Mouse (Mus musculus) mouse embryonic stem cell (cell line): ENCODE results near the gene Selplg.

Experiments
- in situ Hi-C, 2 experiments: fragments of 300-500 bp; cut with MboI; formaldehyde crosslinking; loops; 1 replicate in 1 of 2; 3 replicates in 1 of 2; pipeline ENCODE4 v1.14.3; 2019 to 2020; ENCODE audit warnings: low sequenced_read_pairs in 2 of 2, low pct_unique_long_range_greater_than_20kb in 1 of 2, mixed read lengths in 1 of 2; ENCODE audit not compliant: unreplicated experiment in 1 of 2

The Selplg gene

GRCm38 (mm10) chr5:113832490-113832901 lies at the start of gene Selplg:
TSS of gene Selplg (minus strand) at chr5:113832644.
- in situ Hi-C loops, result no loop called here

DNA sequence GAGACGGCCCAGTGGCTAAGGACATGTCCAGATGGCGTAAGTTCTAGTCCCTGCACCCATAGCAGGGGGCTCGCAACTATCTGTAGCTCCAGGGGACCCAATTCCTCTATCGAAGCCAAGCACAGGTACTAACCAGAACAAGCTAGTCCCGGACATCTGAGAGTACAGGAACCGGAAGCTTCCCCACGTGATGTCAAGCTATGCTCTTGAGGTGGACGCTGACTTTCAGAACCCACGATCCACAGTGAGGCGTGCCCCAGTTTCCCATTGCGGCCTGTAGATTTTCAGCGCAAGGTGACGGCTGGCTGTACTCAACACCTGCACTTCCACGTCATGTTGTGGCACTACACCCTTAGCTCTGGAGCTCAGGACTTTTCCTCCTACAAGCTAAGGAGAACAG lies 48.7 kb upstream of the Selplg start:
- in situ Hi-C loops, result no loop called here

DNA sequence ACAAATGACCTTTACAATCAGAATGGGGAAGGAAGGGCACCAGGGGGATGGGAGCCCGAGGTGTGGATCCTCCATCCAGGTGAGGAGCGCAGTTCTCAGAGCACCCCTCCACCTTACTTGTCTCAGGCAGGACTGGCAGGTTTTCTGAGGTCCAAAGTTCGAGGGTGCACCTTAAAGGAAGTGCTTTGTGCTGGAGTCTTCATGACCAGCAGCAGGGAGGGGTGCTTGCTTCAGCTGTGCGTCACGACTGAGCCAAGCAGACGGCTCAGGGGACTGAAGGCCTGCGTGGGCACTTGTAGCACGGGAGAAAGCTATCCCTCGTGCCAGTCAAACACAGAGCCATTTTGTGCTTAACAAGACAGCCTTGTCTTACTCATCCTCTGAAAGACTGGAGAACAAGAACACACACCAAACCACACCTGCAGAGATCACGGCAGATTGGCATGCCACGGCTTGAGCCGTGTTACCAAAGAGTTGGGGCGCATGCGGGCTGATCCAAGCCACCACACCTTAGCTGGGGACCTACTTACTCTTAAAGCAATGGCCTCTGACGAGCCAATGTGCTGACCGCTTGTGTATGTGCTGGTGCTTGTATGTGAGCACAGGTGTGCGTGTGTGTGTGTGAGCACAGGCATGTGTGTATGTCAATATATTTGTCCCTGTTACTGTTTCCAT lies 46.6 kb upstream of the Selplg start:
- in situ Hi-C loops, result no loop called here

DNA sequence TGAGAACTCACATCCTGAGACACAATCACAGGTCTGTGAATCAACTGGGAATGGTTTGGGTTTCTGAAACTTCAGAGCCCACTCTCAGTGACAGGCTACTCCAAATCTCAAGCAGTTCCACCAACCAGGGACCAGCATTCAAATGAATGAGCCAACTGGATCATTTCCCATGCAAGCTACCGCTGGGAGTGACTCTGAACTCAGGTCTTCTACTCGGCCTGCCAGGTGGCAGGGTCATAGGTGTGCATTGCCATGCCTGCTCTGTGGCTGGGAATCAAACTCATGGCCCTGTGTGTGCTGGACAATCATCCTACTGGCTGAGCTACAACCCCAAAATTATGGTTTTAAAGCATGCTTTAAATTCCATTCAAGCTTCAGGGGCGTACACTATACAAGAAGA lies 45.1 kb upstream of the Selplg start:
- in situ Hi-C loops, result no loop called here

DNA sequence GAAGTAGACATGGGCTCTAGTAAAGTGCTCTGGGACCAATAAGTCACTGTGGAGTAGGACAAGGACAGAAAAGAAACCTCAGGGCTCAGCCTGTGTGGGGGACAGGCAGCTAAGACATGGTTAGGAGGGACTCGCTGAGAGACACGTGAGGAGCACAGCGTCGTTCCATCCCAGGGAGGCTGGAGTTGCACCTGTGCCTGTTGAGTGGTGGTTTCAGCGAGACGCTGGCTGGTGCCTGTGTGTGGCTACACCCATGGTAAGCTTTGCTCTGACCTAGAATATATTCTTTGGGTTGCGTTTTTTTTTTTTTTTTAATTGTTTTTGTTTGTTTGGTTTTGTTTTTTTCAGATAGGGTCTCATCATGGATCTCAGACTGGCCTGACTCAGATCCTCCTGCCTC lies 43.7 kb upstream of the Selplg start:
- in situ Hi-C loops, result no loop called here

DNA sequence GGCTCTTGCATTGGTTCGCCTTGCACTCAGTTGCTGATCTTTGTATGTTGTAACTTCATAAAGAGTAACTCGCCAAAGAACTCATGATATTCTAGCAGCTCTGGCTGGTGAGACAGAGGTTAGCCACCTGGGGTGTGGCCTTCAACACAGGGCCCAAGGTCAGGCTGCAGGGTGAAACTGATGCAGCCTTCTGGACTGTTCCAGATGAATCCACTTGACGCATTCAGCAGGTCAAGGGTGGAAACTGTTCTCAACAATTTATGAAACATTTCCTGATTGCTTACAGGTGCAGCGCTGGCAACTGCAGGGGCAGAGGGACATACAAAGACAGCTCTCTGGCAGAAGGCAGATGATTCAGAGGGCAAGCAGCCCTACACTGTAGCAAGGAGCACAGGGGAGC lies 43.2 kb upstream of the Selplg start:
- in situ Hi-C loops, result no loop called here

DNA sequence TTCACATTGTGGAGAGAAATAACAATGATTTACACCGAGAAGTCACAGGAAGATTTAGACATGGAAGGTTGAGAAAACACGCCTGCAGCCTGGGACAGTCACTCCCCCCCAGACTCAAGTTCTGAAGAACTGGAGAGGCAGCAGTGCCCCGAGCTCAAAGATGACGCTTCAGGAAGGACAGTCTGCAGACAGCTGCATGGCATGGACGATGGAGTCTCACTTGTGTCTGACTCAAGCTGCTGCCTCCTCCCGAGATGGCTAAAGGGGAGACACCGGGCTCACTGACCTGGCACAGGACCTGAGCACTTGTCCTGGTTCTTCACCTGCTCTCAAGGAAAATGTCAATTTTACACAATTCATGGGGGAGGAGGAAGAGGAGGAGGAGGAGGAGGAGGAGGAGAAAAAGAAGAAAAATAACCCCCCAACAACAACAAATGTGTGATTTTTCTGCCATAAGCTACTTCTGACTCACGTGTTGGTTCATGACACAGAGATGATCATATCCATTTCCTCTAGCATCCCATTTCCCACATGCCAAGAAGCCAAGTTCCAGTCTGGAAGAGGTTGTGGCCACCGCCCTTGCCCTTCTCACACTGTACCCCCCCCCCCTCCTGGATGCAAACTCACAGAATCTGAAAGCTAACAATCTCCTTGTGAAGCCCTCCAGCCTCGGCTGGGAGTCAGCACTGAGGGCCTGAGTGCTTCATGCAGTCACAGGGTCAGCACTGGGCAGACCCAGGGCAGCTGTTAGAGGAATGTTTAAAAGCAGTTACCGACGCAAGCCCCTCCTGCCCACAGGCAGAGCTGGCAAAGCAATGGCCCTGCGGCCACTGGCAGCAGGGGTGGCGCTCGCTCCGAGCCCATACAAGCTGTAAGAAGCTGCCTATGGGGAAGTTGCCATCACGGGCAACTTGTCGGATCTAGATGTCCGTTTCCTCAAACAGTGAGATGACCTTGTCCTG lies 41.9 kb upstream of the Selplg start:
- in situ Hi-C loops, result no loop called here

- in situ Hi-C loops, result no loop called here
Observed at GRCm38 (mm10) chr5:113872936-113873912, 40.8 kb upstream of the Selplg start.

DNA sequence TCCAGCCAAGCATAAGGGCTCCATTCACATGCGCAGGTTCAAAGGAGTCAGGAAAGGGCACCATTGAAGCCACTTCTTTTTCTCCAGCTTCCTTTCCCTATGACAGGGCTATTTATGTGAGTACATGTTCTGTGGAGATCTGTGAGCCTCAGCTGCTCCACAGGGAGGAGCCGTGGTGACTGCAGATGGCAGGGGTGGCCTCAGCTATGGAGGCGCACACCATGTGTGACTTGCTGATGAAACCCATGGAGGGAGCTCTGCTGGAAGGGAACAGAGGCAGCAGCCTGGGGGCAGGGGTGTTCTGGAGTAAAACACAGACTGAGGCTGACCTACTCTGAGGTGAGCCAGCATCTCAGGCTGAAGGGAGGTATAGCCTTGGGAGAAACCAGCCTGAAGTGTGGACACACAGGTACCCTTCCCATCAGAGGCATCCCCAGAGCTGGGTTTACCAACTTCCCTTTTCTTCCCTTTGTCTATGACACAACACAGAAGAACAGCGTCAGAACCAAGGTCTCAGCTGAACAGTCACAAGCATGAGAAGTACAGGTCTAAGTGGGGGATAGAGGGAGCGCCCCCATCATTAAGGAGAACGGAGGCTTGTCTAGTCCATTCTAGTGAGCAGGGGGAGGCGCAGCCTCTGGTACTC lies 39.6 kb upstream of the Selplg start:
- in situ Hi-C loops, result no loop called here

DNA sequence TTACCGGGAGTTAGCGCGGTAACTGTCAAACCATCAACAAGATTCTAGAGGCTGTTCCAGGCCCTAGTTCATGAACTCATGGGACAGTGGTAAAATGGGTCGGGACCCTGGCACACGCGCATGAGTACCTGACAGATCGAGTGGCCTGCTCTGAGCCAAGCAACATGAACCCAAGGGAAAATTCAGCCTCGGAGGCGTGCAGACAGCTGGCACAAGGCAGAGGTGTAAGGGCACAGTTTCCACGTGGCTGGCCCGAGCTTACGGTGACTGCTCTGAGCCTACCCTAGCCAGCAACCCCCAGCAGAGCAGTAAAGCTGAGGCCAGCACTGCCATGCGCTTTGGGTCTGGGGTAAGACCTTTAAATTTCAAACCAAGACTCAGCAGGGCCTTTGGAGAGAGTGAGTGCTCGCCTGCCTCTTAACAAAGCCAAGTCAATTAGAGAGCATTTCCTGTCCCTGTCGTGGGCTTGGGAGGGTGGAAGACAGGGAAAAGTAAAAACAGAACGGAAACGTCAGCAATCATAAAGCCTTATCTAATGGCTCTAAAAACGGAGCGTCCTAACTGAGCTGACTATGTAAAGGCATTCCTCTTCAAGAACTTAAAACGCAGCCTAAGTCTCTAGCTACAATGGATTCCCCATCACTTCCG lies 38.1 kb upstream of the Selplg start:
- in situ Hi-C loops, result no loop called here

DNA sequence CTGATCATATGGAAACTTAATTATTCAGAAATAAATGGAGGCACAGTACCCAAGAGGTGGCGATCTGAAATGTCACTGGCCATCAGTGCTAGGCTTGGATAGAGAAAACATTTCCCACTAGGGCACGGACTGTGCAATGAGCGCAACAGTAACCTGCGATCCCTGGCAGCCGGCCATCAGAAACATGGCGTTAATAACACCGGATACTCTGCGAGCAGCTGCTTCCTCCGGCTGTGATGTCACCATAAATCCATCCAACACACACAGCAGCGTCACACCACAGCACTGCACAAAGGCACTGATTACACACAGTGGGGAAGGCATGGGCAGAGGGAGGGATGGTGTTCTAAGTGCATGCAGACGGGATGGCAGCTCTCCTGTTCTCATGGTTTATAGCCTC lies 36.7 kb upstream of the Selplg start:
- in situ Hi-C loops, result no loop called here

- in situ Hi-C loops, result no loop called here
Observed at GRCm38 (mm10) chr5:113864992-113865391, 32.5 kb upstream of the Selplg start.

- in situ Hi-C loops, result no loop called here
Observed at GRCm38 (mm10) chr5:113863994-113864393, 31.6 kb upstream of the Selplg start.

DNA sequence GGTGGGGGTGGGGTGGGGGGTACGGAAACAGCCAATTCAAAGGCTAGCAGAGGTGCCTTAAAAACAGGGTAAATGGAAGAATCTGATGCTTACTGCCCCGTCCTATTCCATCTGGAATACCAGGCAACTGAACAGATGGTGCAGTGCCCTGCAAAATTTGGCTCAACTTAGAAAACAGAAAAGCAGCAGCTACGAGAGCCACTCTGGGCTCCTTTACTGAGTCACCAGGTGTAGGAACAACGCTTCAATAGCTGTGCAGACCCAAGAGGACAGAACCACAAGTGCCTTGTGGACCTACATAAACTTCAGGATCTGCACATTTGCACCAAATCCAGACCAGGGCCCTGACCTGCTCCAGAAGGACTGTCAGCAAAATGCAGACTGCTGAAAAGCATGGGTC lies 30.0 kb upstream of the Selplg start:
- in situ Hi-C loops, result no loop called here

DNA sequence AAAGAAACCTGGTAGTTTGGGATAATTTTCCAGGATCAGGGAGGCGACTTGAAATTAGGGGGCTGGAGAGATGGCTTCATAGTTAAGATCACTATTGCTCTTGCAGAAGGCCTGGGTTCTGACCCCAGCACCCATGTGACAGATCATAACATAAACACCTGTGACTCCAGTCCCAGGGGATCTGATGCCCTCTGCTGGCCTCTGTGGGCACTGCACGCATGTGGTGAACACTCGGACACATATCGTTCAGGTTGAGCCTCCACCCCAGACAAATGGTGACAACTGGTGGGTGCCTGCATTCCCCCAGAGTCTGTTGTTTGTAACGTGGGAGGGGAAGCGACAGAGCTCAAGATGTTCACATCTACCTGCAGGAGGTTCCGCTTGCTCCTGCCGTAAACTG lies 28.9 kb upstream of the Selplg start:
- in situ Hi-C loops, result no loop called here

DNA sequence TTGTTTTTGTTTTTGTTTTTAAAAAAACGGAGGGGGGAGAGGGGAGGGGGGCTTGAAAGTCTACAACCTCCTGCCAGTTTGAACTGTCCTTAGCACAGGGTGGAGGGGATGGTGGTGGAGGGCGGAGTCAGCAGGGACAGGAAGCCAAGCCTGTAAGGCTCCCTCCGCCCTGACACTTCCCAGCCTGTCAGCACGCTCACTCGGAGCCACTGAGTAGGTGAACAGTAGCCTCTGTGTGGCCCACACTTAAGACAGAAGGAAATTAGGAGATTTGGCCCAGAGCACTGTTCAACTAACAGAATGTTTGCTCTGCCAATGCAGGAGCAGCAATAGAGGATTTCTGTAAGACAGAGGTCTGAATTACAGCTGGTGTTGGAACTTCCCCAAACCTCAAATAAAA lies 26.5 kb upstream of the Selplg start:
- in situ Hi-C loops, result no loop called here

DNA sequence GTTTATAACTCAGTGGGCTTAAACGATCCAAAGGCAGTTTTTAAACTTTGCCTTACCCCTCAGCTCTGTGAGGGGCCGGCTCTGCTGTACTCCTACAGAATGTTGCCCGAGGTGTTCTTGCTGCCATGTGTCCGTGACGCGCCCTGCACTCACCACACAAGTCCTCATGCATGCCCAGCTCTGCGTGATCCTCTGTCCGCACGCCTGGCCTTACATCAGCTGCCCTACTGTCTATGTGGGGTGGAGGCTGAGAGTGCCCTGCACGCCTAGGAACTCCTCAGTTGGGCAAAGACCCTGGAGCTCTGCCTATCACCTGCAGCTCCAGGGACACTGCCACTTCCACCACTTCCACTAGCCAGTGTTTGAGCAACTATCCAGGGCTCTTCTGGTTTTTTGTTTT lies 26.1 kb upstream of the Selplg start:
- in situ Hi-C loops, result no loop called here

- in situ Hi-C loops, result no loop called here
Observed at GRCm38 (mm10) chr5:113857631-113858030, 25.2 kb upstream of the Selplg start.
